Mouse (Mus musculus) limb, embryonic 14.5 days (tissue): Measurements from ENCODE around the gene Fyb. TPM values are rescaled to one million over a fixed set of nuclear protein-coding genes. Genes with fewer than 3 reads are reported as not detected.

Experiments used
- ATAC-seq: fragments of 200-750 bp; cut with Nextera tagmentation; 2 replicates; pipeline ENCODE4 v1.8.0; 2017; ENCODE audit warnings: low read depth, moderate number of reproducible peaks, moderate TSS enrichment; ENCODE audit not compliant: low FRiP score
- DNase-seq: peaks from one replicate; pipeline ENCODE4 v3.0.0-alpha.2; 2015; ENCODE audit warnings: low spot score
- H3K27ac ChIP-seq: fragments of 300-500 bp; sonication (generic); replicated peaks from 2 replicates; pipeline ENCODE4 v1.5.1; 2014; ENCODE audit warnings: low read depth, mild to moderate bottlenecking, low read length, moderate library complexity, mixed read lengths
- H3K27me3 ChIP-seq: fragments of 300-500 bp; sonication (generic); 2 replicates; pipeline ENCODE4 v1.6.1; 2014; ENCODE audit warnings: low read length, mixed read lengths; ENCODE audit not compliant: control insufficient read depth, insufficient read depth
- H3K36me3 ChIP-seq: fragments of 300-500 bp; sonication (generic); 2 replicates; pipeline ENCODE4 v1.6.1; 2014; ENCODE audit warnings: mild to moderate bottlenecking, low read length, moderate library complexity, mixed read lengths; ENCODE audit not compliant: control insufficient read depth, insufficient read depth
- H3K4me1 ChIP-seq: fragments of 300-500 bp; sonication (generic); 2 replicates; pipeline ENCODE4 v1.6.1; 2014; ENCODE audit warnings: antibody characterized with exemption, low read length, mixed read lengths; ENCODE audit not compliant: control insufficient read depth, insufficient read depth
- H3K4me2 ChIP-seq: fragments of 300-500 bp; sonication (generic); replicated peaks from 2 replicates; pipeline ENCODE4 v1.6.1; 2014; ENCODE audit warnings: low read depth, mild to moderate bottlenecking, low read length, moderate library complexity; ENCODE audit not compliant: severe bottlenecking
- H3K4me3 ChIP-seq: fragments of 300-500 bp; sonication (generic); replicated peaks from 2 replicates; pipeline ENCODE4 v1.5.1; 2014; ENCODE audit warnings: low read length
- H3K9ac ChIP-seq: fragments of 300-500 bp; sonication (generic); 2 replicates; pipeline ENCODE4 v1.6.1; 2014; ENCODE audit warnings: mild to moderate bottlenecking, low read depth, low read length, moderate library complexity; ENCODE audit not compliant: severe bottlenecking
- H3K9me3 ChIP-seq: fragments of 300-500 bp; sonication (generic); 2 replicates; pipeline ENCODE4 v1.6.1; 2016; ENCODE audit warnings: low read length; ENCODE audit not compliant: control insufficient read depth
- POLR2A ChIP-seq: fragments of 200-500 bp; IDR thresholded peaks from 2 replicates; pipeline ENCODE4 v1.8.0; 2012; ENCODE audit warnings: inconsistent platforms, mild to moderate bottlenecking, moderate library complexity, borderline replicate concordance; ENCODE audit not compliant: insufficient read depth, insufficient read length; ENCODE audit errors: extremely low read depth
- WGBS: fragments of 180-500 bp; shearing (Covaris S2); extraction: QIAGEN DNeasy Blood & Tissue Kit; methylation state at CpG from one replicate; pipeline ENCODE4 v1.1.7; 2014; 5-methylcytosine and 5-hydroxymethylcytosine counted together
- polyA plus RNA-seq, 2 experiments: library from polyadenylated mRNA; depleted of rRNA in 1 of 2; stranded (reverse) in 1 of 2; unstranded in 1 of 2; fragments of >200 nt; fragmentation: Nextera tagmentation in 1 of 2; extraction: Ambion mirVana in 1 of 2; gene quantifications; 2 replicates each; pipeline versions ENCODE4 v1.2.1 to v1.2.3; 2012 to 2014

Fyb gene
- polyA plus RNA-seq, 2 experiments: 6.0 to 8.0 TPM

GRCm38 (mm10) chr15:6612835-6613234, 90.2 kb downstream of the Fyb start:
- no peak for TF ChIP-seq POLR2A
- WGBS: 85% methylated on average over 3 of the region's 3 CpGs
- Histone ChIP-seq H3K27me3 (no peaks in the 10 kb centered on the region), H3K4me1 (peaks cover 6% of the 10 kb centered on the region; the same call in 1 of the 2 replicates), H3K27ac (no peak overlapping the region), H3K4me2 (no peak overlapping the region), H3K9me3 (no peaks in the 10 kb centered on the region), H3K4me3 (no peak overlapping the region), H3K9ac (no peak overlapping the region), H3K36me3 (no peaks in the 10 kb centered on the region)
- no peak for DNase-seq
- ATAC-seq: no peak

GRCm38 (mm10) chr15:6616382-6617149, 93.9 kb downstream of the Fyb start:
- H3K36me3 ChIP-seq: no peaks in the 10 kb centered on the region
- no peak overlapping the region for H3K4me2 ChIP-seq
- DNase-seq: peak; percentile 18
- no peak for ATAC-seq
- H3K4me1 ChIP-seq: peaks cover 6% of the 10 kb centered on the region; the same call in 1 of the 2 replicates
- no peak overlapping the region for H3K9ac ChIP-seq
- no peak overlapping the region for H3K27ac ChIP-seq
- TF ChIP-seq POLR2A: no peak
- H3K27me3 ChIP-seq: no peaks in the 10 kb centered on the region
- no peak overlapping the region for H3K4me3 ChIP-seq
- 47% methylated on average over 5 of the region's 5 CpGs for WGBS
- H3K9me3 ChIP-seq: no peaks in the 10 kb centered on the region

GRCm38 (mm10) chr15:6619558-6620316, 97.1 kb downstream of the Fyb start:
- Histone ChIP-seq H3K4me3 (no peak overlapping the region), H3K9ac (no peak overlapping the region), H3K4me2 (no peak overlapping the region), H3K36me3 (no peaks in the 10 kb centered on the region), H3K27me3 (no peaks in the 10 kb centered on the region), H3K9me3 (no peaks in the 10 kb centered on the region), H3K4me1 (peaks cover 11% of the 10 kb centered on the region), H3K27ac (no peak overlapping the region)
- no peak for ATAC-seq
- DNase-seq: no peak
- WGBS: 89% methylated on average over 12 of the region's 12 CpGs
- TF ChIP-seq POLR2A: no peak

GRCm38 (mm10) chr15:6622512-6622911, 99.9 kb downstream of the Fyb start:
- H3K27ac ChIP-seq: no peak overlapping the region
- 7% methylated on average over 5 of the region's 5 CpGs for WGBS
- ATAC-seq: no peak

GRCm38 (mm10) chr15:6623529-6624228, 101.0 kb downstream of the Fyb start:
- no peak overlapping the region for H3K27ac ChIP-seq
- TF ChIP-seq POLR2A: no peak
- no peaks in the 10 kb centered on the region for H3K36me3 ChIP-seq
- ATAC-seq (no peak), DNase-seq (no peak)
- no peak overlapping the region for H3K9ac ChIP-seq
- H3K4me3 ChIP-seq: no peak overlapping the region
- no peaks in the 10 kb centered on the region for H3K27me3 ChIP-seq
- H3K9me3 ChIP-seq: no peaks in the 10 kb centered on the region
- H3K4me2 ChIP-seq: no peak overlapping the region
- 88% methylated on average over 8 of the region's 8 CpGs for WGBS
- H3K4me1 ChIP-seq: peaks cover 12% of the 10 kb centered on the region

More at GRCm38 (mm10) chr15:6622512-6622911, 99.9 kb downstream of the Fyb start:
- Histone ChIP-seq H3K9ac (no peak overlapping the region), H3K4me2 (no peak overlapping the region), H3K27me3 (no peaks in the 10 kb centered on the region), H3K9me3 (no peaks in the 10 kb centered on the region), H3K4me3 (no peak overlapping the region), H3K36me3 (no peaks in the 10 kb centered on the region), H3K4me1 (peaks cover 12% of the 10 kb centered on the region)
- TF ChIP-seq POLR2A: no peak
- DNase-seq: peak; percentile 84
